Mouse (Mus musculus) thymus, adult 2 months (tissue): ENCODE results near the gene Lancl2.

Source experiments
- CTCF ChIP-seq: fragments of 200-500 bp; IDR thresholded peaks from 2 replicates; pipeline ENCODE4 v1.5.1; 2012; ENCODE audit warnings: mild to moderate bottlenecking, control low read depth, low read length, moderate library complexity, borderline replicate concordance; ENCODE audit not compliant: control insufficient read depth, poor library complexity, insufficient read depth; ENCODE audit errors: extremely low read depth
- POLR2A ChIP-seq: fragments of 200-500 bp; IDR thresholded peaks from 2 replicates; pipeline ENCODE4 v1.6.1; 2012; ENCODE audit warnings: mild to moderate bottlenecking, low read length, control low read depth, moderate library complexity; ENCODE audit not compliant: control insufficient read depth, poor library complexity, insufficient read depth; ENCODE audit errors: extremely low read depth

DNA sequence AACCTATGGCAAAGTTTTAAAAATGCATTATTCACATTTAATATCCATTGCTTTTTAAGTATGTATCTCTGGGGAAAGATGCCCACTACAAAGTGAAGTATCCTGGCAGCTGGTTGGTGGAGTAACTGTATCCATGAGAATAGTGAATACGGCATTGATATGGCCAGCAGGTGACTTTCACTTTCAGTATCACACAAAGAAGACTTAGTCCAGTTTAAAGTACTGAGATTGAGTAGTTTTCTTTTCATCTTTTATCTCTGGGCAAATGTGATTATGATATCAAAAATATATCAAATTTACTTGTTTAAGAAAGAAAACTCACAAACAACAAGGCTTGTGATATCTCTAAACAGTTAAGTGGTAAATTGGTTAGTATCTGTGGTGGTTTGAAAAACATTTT is 4.4 kb downstream of the Lancl2 start:
- no peak for TF ChIP-seq CTCF
- no peak for TF ChIP-seq POLR2A
